In the genomic region with DNA sequence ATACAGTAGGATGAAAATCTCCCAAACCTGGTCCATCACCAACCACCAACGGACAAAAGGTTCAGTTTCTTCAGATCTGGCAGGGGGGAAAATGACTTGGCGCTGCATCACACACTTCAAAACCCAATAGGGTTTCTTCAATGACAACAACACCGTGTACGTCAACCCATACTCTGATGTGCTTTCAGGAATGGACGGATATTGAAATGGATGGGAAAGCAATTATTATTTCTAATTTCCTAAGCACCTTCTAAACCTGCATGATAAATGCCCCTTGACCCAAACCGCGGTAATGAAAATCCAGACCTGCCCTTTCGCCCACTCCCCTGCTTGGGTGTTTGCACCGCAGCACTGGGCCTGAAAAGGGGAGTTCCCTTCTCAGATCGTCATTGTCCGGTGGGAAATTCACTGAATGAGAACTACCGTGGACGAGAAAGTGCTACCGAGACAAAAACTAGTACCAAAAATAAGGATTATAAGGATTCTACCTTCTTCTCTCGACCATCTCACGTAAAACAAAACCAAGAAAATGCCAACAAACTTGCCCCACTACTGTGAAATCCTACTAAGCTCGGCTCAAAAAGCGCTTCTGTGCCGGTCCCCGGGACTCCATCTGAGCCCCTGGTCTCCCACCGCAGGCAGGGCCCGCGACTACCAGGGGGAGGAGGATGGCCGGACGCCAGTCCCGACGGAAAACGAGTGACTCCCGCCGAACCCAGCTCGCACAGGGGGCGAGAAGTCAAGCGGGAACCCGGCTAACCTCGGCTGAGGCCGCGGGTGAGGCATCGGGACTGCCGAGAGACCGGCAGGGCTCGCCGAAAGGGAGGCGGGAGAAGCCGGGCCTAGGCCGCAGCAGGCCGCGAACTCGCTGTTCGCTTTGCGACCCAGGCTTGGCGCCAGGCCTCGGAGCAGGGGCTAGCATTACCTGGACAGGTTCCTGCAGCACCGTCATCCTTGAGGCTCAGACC, we compare ENCODE assay signal across 2 mouse cellular contexts.
TF ChIP-seq lines count a peak whose summit lies in the region.

No protein-coding gene starts in this region.

TF ChIP-seq in C2C12, 6 proteins besides CTCF, POLR2A, EP300 and RAD21:
- TF ChIP-seq MYOD1 (IDR thresholded peaks at IDR 0.05; ENCODE audit: control insufficient read depth, insufficient read length, low read depth), result no peak
- TF ChIP-seq CEBPB (IDR thresholded peaks at IDR 0.05; ENCODE audit: low read depth), result no peak
- TF ChIP-seq MAX (IDR thresholded peaks at IDR 0.05), result peak; percentile 19
- TF ChIP-seq USF1 (IDR thresholded peaks at IDR 0.05; ENCODE audit: low read depth), result no peak

TF ChIP-seq in MEL, 35 proteins besides CTCF, POLR2A, EP300 and RAD21:
- no peak for TF ChIP-seq TBP (IDR thresholded peaks at IDR 0.05; ENCODE audit: low read depth, low read length)
- peak; percentile 25 for TF ChIP-seq MXI1 (IDR thresholded peaks at IDR 0.05; ENCODE audit: low read depth, low read length)
- no peak for TF ChIP-seq MAZ (IDR thresholded peaks at IDR 0.05; ENCODE audit: low read depth, low read length)
- 0 out of 2 replicates have a peak, but pooled peaks have one; percentile 32 for TF ChIP-seq SIN3A (IDR thresholded peaks at IDR 0.05; ENCODE audit: low read length)
- no peak for TF ChIP-seq ZMIZ1 (IDR thresholded peaks at IDR 0.05; ENCODE audit: low read depth, low read length)
- TF ChIP-seq UBTF (IDR thresholded peaks at IDR 0.05; ENCODE audit: borderline replicate concordance, insufficient read depth, low read depth, low read length), result peak; percentile 96; the same call in 1 of the 2 replicates
- TF ChIP-seq POLR2AphosphoS2 (IDR thresholded peaks at IDR 0.05; ENCODE audit: low read length), result no peak; the same call in 1 of the 2 replicates
- no peak for TF ChIP-seq HCFC1 (IDR thresholded peaks at IDR 0.05; ENCODE audit: low read depth, low read length)
TF ChIP-seq in MEL: peak in this region for 3.
